Mouse (Mus musculus): ENCODE results near the gene Cabp4.
"Not testable (repeated sequence)": the region's sequence is repeated elsewhere in the genome, so short reads cannot be mapped to it uniquely, and the experiment has no call there.

Gene Cabp4

GRCm38 (mm10) chr19:4147022-4147405 is 3.2 kb upstream of the Cabp4 start:
- DNase-seq (ENCODE audit: low read depth, low spot score), result no peak

- no peak for DNase-seq (ENCODE audit: low read depth, low spot score)
These were observed 2.7 kb upstream of the Cabp4 start for GRCm38 (mm10) chr19:4146366-4147021.

DNA sequence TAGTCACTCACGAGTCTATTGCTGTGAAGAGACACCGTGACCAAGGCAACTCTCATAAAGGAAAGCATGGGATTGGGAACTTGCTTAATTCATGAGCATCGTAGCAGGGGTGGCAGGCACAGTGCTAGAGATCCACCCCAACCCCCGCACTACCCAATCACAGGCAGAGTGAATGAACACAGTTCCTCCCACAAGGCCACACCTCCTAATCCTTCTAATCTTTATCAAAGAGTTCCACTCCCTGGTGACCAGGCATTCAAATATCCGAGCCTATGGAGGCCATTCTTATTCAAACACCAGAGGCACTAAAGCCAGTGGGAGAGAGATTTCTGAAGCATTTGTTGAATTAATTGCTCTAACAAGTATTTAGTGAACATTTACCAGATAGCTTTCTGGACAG is 2.1 kb upstream of the Cabp4 start:
- no peak for DNase-seq (ENCODE audit: low read depth, low spot score)

DNA sequence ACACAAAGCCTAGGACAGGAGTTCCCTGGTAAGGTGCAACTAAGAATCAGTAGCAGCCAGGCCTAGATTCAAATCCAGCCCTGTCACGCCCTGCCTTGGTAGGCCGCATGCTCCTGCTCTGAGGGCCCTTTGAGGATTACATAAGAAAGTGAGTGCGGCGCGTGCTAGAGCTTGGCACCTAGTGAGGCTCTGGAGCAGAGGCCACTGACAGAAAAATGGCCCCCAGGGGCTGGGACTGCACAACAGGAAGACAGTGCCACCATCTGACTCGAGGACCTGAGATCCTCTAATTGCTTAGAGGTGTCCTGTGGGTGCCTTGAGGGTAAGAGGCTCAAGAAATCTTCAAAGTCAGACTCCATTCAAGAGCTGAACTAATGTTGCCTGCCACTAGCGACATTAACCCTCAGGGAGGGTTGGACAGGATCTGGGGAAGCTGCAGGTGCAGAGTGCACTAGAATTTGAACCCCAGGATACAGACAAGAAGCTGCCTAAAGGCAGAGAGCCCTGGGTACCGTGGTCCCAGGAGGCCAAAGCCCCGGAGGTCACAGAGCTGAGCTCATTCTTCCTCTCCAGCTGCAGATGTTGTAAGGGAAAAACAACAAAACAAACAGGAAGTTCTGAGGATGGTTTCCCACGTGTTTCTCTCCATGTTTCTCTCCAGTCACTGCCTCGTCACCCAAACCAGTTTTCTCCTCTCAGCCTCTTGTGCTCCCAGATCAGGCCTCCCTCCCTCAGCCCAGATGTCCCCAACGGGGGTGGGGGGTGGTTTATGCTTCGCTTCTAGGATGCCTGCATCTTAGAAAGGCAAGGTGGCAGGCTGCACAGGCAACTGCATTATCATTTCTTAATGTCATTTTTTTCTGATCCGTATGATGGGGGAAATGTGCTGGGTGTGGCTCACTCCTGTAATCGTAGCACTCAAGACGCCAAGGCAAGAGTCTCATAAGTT is 991 bp upstream of the Cabp4 start:
- DNase-seq (ENCODE audit: low read depth, low spot score), result no peak

DNA sequence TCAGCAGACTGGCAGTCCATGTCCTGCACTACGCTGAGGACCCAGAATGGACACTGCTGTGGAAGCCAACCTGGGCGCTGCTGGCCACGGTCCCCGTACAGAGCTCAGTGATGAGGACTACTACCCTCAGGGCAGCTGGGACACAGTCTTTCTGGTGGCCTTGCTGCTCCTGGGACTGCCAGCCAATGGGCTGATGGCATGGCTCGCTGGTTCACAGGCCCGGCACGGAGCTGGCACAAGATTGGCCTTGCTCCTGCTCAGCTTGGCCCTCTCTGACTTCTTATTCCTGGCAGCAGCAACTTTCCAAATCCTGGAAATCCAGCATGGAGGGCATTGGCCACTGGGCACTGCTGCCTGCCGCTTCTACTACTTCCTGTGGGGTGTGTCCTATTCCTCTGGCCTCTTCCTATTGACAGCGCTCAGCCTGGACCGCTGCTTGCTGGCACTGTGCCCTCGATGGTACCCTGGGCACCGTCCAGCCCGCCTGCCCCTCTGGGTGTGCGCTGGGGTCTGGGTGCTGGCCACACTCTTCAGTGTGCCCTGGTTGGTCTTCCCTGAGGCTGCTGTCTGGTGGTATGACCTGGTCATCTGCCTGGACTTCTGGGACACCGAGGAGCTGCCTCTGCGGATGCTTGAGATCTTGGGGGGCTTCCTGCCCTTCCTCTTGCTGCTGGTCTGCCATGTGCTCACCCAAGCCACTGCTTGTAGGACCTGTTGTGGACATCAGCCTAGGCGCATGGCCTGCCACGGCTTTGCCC is 1.2 kb downstream of the Cabp4 start:
- no peak for DNase-seq (ENCODE audit: low read depth, low spot score)

DNA sequence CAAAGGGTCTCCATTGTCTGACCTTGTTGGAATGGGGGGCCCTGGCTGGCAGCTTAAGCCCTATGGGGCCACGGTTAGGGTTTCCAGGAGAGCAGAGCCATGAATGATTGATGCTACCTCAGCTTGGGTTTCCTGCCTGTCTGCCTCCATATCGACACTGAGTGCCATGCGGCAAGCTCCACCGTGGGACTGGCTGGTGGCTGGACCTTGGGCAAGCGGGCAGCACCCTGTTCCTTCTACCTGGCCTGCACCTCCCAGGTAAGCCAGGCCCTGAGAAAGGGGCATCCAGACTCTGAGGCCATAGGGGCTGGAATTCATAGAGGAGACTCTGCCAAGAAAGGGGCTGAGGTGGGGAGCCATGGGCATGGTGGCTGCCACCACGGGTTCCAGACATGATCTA is 3.7 kb downstream of the Cabp4 start:
- DNase-seq (ENCODE audit: low read depth, low spot score), result no peak

DNA sequence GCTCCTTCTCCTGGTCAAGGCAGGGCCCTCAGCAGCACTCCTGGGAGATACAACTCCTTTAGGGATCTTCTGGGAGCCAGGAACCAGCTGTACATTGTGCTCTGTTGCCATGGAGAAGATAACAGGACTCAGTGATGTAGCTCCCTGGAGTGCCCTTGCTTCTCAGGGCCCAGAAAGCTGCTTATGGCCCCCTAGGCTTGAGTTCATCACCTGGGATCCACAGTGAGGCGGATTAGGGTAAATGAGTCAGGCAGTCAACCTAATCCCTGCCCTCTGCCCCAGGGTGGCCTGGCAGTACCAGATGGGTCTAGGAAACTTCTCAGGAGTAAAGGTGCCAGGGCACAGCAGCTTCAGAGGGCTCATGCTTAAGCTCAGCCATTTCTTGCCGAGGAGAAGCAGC is 4.4 kb downstream of the Cabp4 start, which contains the start of gene Gpr152:
Gene Gpr152 (plus strand): TSS at position 342 of the 400 bp plus-strand sequence.
- DNase-seq (ENCODE audit: low read depth, low spot score), result no peak

- DNase-seq (ENCODE audit: low read depth, low spot score), result no peak
These were observed 5.9 kb downstream of the Cabp4 start for GRCm38 (mm10) chr19:4137913-4138312.

- no peak for DNase-seq (ENCODE audit: low read depth, low spot score)
These were observed 7.4 kb downstream of the Cabp4 start for GRCm38 (mm10) chr19:4136463-4136862.

- not testable (repeated sequence) for DNase-seq (ENCODE audit: low read depth, low spot score)
These were observed 7.9 kb downstream of the Cabp4 start for GRCm38 (mm10) chr19:4135963-4136345.

GRCm38 (mm10) chr19:4135229-4135962 is 8.4 kb downstream of the Cabp4 start:
- DNase-seq (ENCODE audit: low read depth, low spot score), result not testable (repeated sequence)

DNA sequence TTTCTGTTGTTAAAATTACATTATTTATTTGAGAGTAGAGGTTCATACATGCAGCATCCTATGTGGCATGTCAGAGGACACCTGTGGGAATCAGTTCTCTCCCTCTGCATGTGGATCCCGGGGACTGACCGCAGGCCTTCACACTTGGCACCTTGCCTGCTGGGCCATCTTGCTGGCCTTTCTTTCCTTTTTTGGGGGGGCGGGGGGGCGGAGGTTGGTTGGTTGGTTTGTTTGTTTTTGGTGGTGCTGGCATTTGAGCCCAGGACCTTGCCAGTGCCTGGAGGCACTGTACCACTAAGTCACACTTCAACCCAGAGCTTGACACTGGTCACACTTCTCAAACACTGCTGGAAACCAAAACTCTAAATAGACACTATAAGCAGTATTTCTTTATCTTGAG is 9.5 kb downstream of the Cabp4 start:
- DNase-seq (ENCODE audit: low read depth, low spot score), result no peak

GRCm38 (mm10) chr19:4131768-4132167 is 12.1 kb downstream of the Cabp4 start:
- DNase-seq (ENCODE audit: low read depth, low spot score), result no peak

GRCm38 (mm10) chr19:4131075-4131474 is 12.8 kb downstream of the Cabp4 start:
- no peak for DNase-seq (ENCODE audit: low read depth, low spot score)

DNA sequence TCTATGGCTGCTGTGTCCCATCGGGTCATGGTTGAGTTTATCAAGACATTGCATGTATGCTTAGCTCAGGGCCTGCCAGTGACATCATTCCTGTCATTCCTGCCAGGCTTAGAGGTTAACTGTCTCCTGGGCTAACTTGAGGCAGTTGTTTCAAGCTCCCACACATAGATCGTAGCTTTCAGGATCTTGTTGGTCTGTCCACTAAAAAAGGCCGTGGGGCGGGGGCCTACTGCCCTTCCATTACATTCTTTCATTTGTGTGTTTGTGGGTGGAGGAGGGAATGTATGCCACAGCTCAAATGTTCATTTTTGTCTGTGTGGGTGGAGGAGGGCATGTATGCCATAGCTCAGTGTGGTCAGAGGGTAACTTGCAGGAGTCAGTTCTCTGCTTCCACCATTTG is 13.7 kb downstream of the Cabp4 start:
- no peak for DNase-seq (ENCODE audit: low read depth, low spot score)

GRCm38 (mm10) chr19:4129462-4129861 is 14.4 kb downstream of the Cabp4 start:
- DNase-seq (ENCODE audit: low read depth, low spot score), result no peak

- DNase-seq (ENCODE audit: low read depth, low spot score), result no peak
These were observed 16.9 kb downstream of the Cabp4 start for GRCm38 (mm10) chr19:4126759-4127495.

DNA sequence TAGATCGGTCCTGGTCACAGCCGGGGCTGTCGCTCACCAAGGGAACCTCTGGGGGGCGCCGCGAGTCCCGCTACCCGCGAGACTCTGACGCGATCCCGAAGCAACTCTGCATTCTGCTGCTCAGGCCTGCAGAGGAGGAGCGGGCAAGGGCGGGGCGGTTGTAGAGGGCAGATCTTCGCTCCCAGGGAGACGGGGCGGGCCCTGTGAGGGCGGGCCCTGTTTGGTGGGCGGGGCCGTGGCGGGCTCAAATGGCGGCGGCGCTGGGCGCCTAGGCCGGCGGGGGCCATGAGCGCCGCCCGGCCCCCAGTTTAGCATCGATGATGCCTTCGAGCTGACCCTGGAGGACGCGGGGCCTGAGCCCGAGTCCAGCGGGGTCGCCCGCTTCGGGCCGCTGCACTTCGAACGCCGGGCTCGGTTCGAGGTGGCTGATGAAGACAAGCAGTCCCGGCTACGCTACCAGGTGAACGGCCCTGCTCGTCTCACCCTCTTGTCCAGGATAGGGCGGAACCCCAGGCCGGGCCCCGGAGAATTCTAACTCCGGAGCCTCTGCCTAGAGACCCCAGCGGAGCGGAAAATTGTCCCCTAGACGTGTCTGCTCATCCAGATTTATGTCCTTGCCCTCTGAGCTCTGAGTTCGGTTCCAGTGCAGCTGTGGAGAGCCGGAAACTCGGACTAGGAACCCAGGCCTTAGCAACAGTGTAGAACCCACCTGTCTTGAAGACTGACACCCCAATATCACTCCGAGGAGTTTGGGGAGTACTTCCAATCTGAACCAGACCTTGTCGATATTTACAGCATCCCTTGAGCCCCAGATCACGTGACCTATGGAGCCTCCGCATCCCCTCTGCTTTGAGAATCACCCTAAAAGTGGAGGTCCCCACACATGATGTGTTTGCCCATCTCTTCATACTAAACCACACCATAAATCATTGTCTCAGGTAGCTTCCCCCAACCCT is 17.8 kb downstream of the Cabp4 start, which contains the start of gene Aip:
Gene Aip (minus strand): TSS at position 118 of the 956 bp plus-strand sequence.
- peak; percentile 97 for DNase-seq (ENCODE audit: low read depth, low spot score)

DNA sequence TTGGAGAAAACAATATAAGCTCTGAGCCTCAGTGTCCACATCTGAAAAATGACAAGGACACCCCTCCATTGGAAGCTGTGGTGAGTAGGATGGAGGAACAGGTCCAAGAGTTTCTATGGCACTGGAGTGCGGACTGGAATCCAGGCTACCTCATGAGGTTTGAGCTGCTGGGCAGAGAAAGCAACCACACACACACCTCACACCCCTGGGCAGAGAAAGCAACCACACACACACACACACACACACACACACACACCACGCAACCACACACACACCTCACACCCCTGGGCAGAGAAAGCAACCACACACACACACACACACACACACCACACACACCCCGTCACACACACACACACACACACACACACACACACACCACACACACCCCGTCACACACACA is 18.6 kb downstream of the Cabp4 start:
- not testable (repeated sequence) for DNase-seq (ENCODE audit: low read depth, low spot score)

Data from forelimb bud, embryonic 11.5 days (tissue).